Mouse (Mus musculus): Measurements from ENCODE around the gene Slc9a9.

Gene Slc9a9

DNA sequence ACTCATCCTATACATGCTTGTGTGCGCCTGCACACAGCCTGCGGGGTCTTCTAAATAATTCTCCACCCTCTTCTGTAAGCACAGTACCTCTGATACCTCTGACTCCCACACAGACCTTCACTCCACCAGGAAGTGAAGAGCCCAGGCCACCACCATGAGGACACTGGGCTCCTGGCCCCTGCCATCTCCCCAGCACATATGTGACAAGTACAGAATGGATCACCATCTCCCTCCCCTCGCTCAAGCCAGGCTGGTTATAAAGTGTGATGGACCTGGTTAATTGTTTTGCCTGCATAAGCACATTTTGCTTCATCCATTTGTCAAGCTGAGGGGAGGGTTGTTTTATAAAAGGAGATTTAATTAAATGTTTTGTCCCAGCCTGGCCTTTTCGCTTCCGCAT lies 408.2 kb downstream of the Slc9a9 start:
- TF ChIP-seq GATA4 (IDR thresholded peaks at IDR 0.05; ENCODE audit: insufficient replicate concordance, low read length), result no peak

DNA sequence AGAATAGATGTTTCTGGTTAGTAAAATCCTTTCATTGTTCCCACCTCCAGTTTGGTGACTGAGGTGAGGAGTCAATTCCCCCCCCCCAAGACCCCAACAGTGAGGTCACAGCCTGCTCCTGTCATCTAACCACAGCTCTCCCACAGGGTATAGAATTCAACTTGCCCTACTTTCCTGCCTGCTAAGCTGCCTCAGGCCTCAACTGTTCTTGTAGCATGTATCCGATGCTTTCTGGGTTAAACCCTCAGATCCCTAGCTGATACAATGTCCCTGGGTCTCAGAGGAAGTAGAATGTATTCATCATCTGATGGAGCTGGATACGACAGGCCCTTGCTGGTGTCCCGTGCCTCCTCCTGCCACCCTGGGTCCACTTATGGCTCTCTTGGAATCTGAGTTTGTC lies 408.9 kb downstream of the Slc9a9 start:
- TF ChIP-seq GATA4 (IDR thresholded peaks at IDR 0.05; ENCODE audit: insufficient replicate concordance, low read length), result no peak

- no peak for TF ChIP-seq GATA4 (IDR thresholded peaks at IDR 0.05; ENCODE audit: insufficient replicate concordance, low read length)
These were observed 410.2 kb downstream of the Slc9a9 start for GRCm38 (mm10) chr9:95079951-95080350.

DNA sequence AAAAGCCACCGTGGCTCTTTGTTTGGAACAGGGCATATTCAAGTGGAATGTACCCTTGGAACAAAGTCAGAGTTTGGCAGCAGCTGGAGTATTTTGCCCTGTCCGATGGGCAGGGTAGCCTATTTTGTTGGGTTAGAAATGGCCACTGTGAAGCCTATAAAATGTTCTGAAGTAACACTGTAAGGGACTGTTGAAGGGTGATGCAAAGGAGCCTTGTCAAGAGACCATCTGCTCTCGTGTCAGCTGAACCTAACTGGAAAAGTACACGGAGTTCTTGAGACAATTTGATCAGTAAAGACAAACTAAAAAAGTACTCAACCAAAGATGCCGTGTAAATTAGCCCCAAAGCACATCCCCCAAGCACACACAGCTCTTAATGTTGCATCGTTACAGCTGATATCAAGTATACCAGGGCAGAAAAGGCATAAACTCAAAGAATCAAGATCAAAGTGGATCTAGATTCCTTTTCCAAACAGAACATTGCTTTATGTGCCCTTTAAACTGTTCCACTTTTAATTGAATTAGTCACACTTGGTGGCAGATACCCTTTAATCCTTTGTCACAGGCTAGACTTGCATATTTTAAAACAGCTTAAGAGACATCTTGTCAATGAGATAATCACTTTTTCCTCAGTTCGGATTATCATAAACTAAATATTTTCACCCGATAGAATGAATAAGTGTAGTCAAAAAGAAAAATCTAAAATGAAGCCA lies 416.6 kb downstream of the Slc9a9 start:
- no peak for TF ChIP-seq GATA4 (IDR thresholded peaks at IDR 0.05; ENCODE audit: insufficient replicate concordance, low read length)

- no peak for TF ChIP-seq GATA4 (IDR thresholded peaks at IDR 0.05; ENCODE audit: insufficient replicate concordance, low read length)
These were observed 418.5 kb downstream of the Slc9a9 start for GRCm38 (mm10) chr9:95088221-95088620.

DNA sequence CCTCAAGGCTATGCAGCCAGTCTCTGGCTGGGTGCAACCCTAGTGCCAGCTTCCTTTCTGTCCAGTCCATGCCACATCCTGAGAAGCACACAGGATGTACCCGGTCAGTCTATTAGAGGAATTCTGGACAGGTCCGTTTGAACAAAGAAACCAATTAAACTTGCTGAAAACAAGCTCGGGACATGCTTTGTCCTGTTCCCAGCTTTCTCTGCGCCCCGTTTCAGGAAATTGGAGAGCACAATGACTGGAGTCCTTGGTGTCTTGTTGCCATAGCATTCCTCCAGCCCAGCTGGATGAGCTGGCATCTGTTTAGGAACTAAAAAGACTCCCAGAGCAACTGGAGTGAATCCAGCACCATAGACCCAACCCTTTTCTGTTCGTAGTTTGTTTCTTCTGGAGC lies 419.3 kb downstream of the Slc9a9 start:
- TF ChIP-seq GATA4 (IDR thresholded peaks at IDR 0.05; ENCODE audit: insufficient replicate concordance, low read length), result no peak

GRCm38 (mm10) chr9:95096486-95096885 lies 426.8 kb downstream of the Slc9a9 start:
- TF ChIP-seq GATA4 (IDR thresholded peaks at IDR 0.05; ENCODE audit: insufficient replicate concordance, low read length), result no peak

DNA sequence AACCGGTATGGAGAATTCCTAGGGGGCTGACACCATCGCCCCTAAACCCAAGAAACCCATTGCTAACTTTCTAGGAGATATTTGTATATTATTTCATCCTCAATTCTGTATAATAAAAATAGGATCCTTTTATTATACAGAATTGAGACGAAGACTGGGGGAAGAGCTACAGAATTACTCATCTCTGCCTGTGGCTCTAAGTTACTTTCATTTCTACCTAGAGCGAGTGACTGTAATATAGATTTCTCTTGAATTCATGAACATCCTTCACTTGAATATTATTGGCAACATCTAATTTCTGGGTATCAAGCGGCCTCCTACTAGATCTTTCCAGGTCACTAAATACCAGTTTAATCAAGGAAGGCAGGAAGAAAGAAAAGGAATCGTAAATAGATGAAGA lies 436.1 kb downstream of the Slc9a9 start:
- no peak for TF ChIP-seq GATA4 (IDR thresholded peaks at IDR 0.05; ENCODE audit: insufficient replicate concordance, low read length)

GRCm38 (mm10) chr9:95109799-95110198 lies 440.1 kb downstream of the Slc9a9 start:
- TF ChIP-seq GATA4 (IDR thresholded peaks at IDR 0.05; ENCODE audit: insufficient replicate concordance, low read length), result no peak

GRCm38 (mm10) chr9:95110768-95111167 lies 441.1 kb downstream of the Slc9a9 start:
- no peak for TF ChIP-seq GATA4 (IDR thresholded peaks at IDR 0.05; ENCODE audit: insufficient replicate concordance, low read length)

DNA sequence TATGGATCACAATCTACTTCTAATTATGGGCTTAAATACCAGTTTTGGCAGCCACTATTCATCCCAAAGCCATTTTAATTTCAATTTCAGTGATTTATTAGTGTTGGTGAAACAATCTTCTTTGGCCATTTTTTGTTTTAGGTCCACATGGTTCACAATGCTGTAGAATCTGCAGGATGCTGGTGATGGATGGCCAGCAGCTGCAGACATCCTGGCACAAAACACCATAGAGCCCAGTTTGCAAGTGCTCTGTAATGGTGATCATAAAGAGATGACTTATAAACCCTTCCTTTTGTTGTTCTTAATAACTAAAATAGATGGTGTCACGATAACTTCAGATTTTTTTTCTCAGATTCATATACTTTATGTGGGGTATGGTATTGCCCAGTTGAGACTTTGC lies 442.0 kb downstream of the Slc9a9 start:
- no peak for TF ChIP-seq GATA4 (IDR thresholded peaks at IDR 0.05; ENCODE audit: insufficient replicate concordance, low read length)

GRCm38 (mm10) chr9:95113157-95114135 lies 443.7 kb downstream of the Slc9a9 start:
- no peak for TF ChIP-seq GATA4 (IDR thresholded peaks at IDR 0.05; ENCODE audit: insufficient replicate concordance, low read length)

DNA sequence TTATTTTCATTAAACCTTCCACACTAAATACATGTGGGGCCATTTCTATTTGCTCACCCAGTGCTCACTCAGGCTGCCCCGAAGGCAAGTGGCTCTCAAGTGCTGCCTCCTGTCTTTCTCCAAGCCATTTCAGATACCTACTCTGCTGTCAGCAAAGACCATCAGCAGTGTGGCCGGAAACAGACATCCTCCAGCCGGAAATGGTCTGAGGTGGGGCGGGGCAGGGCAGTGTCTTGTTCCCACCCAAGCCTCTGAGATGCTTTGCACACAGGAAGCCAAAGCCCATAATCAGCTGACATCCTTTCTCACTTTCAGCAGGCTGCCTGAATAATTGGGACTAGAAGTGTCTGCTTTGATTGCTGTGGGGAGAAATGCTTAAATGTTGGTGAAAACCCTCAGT lies 450.4 kb downstream of the Slc9a9 start:
- no peak for TF ChIP-seq GATA4 (IDR thresholded peaks at IDR 0.05; ENCODE audit: insufficient replicate concordance, low read length)

GRCm38 (mm10) chr9:95121151-95121835 lies 451.6 kb downstream of the Slc9a9 start:
- no peak for TF ChIP-seq GATA4 (IDR thresholded peaks at IDR 0.05; ENCODE audit: insufficient replicate concordance, low read length)

GRCm38 (mm10) chr9:95125683-95126082 lies 456.0 kb downstream of the Slc9a9 start:
- TF ChIP-seq GATA4 (IDR thresholded peaks at IDR 0.05; ENCODE audit: insufficient replicate concordance, low read length), result no peak

Data from liver, adult (tissue).